Mouse (Mus musculus) forebrain, embryonic 10.5 days (tissue): ENCODE data around the gene Tapbp. TPM values are rescaled to one million over a fixed set of nuclear protein-coding genes. Genes with fewer than 3 reads are reported as not detected.
A peak's percentile ranks its signal among the peaks of the same experiment; 100 is the strongest.
"Not testable (repeated sequence)": the region's sequence is repeated elsewhere in the genome, so short reads cannot be mapped to it uniquely, and the experiment has no call there.

Source experiments
- DNase-seq: peaks from one replicate; pipeline ENCODE4 v3.0.0-alpha.2; 2017; ENCODE audit warnings: low spot score; ENCODE audit errors: extremely low spot score
- H3K27ac ChIP-seq: fragments of 300-500 bp; sonication (generic); 2 replicates; pipeline ENCODE4 v1.5.1; 2016; ENCODE audit warnings: mild to moderate bottlenecking
- H3K27me3 ChIP-seq: fragments of 300-500 bp; sonication (generic); 2 replicates; pipeline ENCODE4 v1.6.1; 2016; ENCODE audit warnings: mild to moderate bottlenecking; ENCODE audit not compliant: poor library complexity, severe bottlenecking
- H3K36me3 ChIP-seq: fragments of 300-500 bp; sonication (generic); replicated peaks from 2 replicates; pipeline ENCODE4 v1.6.1; 2016; ENCODE audit warnings: mild to moderate bottlenecking, moderate library complexity
- H3K4me1 ChIP-seq: fragments of 300-500 bp; sonication (generic); 2 replicates; pipeline ENCODE4 v1.6.1; 2016
- H3K4me3 ChIP-seq: fragments of 300-500 bp; sonication (generic); 2 replicates; pipeline ENCODE4 v1.5.1; 2016; ENCODE audit warnings: mild to moderate bottlenecking, moderate library complexity
- H3K9me3 ChIP-seq: fragments of 300-500 bp; sonication (generic); 2 replicates; pipeline ENCODE4 v1.6.1; 2016; ENCODE audit warnings: mild to moderate bottlenecking, moderate library complexity
- WGBS: fragments of 180-500 bp; shearing (Covaris S2); methylation state at CpG from one replicate; pipeline ENCODE4 v1.1.7; 2016; 5-methylcytosine and 5-hydroxymethylcytosine counted together
- polyA plus RNA-seq: library from polyadenylated mRNA; unstranded; fragments of >200 nt; fragmentation: Nextera tagmentation; extraction: Ambion mirVana; gene quantifications from 2 replicates; pipeline ENCODE4 v1.2.1, GENCODE M21; 2016

The Tapbp gene
- polyA plus RNA-seq, 1 experiment from 2014 or later, result 14.1 TPM

DNA sequence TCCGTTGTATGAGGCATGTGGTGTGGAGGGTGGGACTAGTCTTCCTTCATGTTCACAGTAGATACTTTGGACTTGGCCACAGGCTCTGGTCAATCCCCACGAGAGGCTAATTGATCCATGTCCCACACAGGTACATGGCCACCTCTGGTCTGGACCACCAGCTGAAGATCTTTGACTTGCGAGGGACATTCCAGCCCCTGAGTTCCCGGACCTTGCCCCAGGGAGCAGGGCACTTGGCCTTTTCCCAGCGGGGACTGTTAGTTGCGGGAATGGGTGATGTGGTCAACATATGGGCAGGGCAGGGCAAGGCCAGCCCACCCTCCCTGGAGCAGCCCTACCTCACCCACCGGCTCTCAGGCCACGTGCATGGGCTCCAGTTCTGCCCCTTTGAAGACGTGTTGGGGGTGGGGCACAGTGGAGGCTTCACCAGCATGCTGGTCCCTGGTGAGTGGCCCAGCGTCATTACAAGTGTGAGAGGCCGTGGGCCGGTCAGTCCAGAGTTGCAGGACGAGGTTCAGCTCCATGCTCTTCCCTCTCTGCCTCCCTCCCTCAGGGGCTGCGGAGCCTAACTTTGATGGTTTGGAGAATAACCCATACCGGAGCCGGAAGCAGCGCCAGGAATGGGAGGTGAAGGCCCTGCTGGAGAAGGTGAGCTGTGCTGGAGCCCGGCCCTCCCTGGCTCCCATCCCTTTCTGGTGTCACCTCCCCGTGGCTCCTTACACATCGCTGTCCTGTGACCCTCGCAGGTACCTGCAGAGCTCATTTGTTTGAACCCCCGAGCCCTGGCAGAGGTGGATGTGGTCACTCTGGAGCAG is 32.6 kb downstream of the Tapbp start:
- 91% methylated on average over 22 of the region's 22 CpGs for WGBS
- H3K36me3 ChIP-seq, result peaks cover 98% of the 10 kb centered on the region
- no peaks in the 10 kb centered on the region for H3K27me3 ChIP-seq
- no peaks in the 10 kb centered on the region for H3K9me3 ChIP-seq
- H3K4me1 ChIP-seq, result peaks cover 34% of the 10 kb centered on the region
- H3K4me3 ChIP-seq, result peak overlapping the region; percentile 10; the same call in 1 of the 2 replicates
- no peak overlapping the region for H3K27ac ChIP-seq
- DNase-seq, result no peak

DNA sequence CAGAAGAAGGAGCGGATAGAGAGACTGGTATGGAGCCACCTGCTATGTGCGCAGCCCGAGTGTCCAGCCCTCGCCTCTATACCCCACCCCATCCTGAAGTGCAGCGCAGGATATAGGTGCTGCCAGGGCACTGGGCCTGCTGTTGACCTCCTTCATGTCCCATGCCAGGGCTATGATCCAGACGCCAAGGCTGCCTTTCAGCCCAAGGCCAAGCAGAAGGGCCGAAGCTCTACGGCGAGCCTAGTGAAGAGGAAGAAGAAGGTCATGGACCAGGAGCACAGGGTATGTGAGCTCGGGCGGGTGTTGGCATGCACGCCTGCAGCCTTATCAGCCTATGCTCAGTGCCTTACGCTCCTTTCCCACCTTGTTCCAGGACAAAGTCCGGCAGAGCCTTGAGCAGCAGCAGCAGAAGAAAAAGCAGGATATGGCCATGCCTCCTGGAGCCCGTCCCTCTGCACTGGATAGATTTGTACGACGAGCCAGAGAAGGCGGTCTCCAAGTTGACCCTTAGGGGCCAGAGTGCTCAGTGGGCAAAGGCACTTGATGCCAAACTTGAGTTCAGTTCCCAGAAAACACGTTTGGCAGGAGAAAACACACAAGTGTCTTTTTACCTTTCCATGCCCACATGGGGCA is 33.3 kb downstream of the Tapbp start:
- DNase-seq, result no peak
- WGBS, result 91% methylated on average over 19 of the region's 19 CpGs
- H3K36me3 ChIP-seq, result peaks cover 98% of the 10 kb centered on the region
- no peak overlapping the region; the same call in 1 of the 2 replicates for H3K4me3 ChIP-seq
- no peaks in the 10 kb centered on the region for H3K9me3 ChIP-seq
- H3K4me1 ChIP-seq, result peaks cover 41% of the 10 kb centered on the region
- no peaks in the 10 kb centered on the region for H3K27me3 ChIP-seq
- H3K27ac ChIP-seq, result no peak overlapping the region

DNA sequence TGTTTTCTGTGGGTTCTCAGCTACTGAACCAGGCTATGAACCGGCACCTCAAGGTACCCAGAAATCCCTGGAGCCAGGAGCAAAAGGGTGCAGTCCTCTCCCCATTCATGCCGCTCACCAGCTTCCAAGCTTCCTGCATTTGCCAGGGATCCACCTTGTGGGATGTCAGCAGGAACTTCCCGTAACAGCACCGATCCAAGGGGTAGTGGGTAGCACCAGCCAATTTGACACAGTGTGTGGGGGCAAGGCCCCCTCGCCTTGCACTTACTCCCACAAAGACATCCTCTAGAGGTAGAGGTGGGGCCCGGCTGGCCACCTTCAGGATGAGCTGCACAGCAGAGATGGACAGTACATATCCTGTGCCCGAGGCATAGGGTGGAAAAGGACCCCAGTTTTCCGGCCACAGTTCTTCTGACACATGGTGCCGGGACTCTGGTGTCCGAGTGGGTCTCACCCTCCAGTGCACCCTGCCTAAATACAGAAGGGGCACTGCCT is 34.5 kb downstream of the Tapbp start:
- Histone ChIP-seq H3K27ac (peak overlapping the region; percentile 86), H3K36me3 (peaks cover 96% of the 10 kb centered on the region), H3K4me1 (peaks cover 49% of the 10 kb centered on the region), H3K4me3 (peak overlapping the region; percentile 56), H3K9me3 (no peaks in the 10 kb centered on the region), H3K27me3 (no peaks in the 10 kb centered on the region)
- WGBS, result 78% methylated on average over 10 of the region's 10 CpGs
- DNase-seq, result no peak

DNA sequence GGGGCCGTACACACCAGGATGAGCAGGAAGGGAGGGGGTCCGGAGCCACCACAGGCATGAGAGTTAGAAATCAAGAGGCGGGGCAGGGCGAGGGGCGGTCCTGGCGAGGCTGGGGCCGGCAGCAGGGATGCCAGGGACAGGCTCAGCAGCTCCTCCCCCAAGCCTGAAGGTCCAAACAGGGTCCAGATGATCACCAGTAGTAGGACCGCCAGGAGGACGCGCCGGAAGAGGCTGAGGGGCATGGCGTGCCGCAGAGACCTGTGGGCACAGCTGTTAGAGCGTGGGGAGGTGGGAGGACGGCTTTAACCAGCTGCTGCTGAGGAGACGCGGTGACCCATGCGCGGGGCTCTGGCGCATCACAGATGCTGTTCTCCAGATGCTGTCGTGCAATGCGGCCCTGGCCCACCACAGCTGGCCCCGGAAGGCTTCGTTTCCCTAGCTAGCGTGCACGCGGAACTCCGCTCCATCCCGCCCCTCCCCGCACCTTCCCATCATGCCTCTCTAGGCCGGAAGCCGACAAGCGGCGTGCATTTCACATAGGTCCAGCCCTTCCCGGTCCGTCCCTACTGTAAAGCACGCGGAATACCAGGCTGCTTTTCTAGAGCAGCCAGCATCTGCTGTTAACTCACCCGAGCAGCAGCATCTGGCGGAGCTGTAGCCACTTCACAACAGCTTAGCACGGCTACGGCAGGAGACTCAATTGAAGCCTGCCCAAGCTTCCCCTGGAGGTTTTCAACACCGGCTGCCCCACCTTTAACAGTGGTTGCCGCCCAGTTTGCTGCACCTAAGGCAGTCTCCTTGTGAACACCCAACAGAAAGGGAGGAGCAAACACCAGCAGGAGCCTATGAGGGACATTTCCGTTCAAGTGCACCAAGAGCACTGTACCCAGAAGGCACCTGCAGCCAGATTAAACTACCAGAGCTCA is 35.6 kb downstream of the Tapbp start, which contains the start of gene B3galt4:
Gene B3galt4, minus strand, starts transcription at position 468 of the 926 bp plus-strand sequence.
- H3K27me3 ChIP-seq, result no peaks in the 10 kb centered on the region
- peak within 1 kb of the TSS; percentile 56 for H3K4me3 ChIP-seq
- peaks cover 50% of the 10 kb centered on the region for H3K4me1 ChIP-seq
- peak; percentile 87 for DNase-seq
- H3K27ac ChIP-seq, result peak within 1 kb of the TSS; percentile 86
- H3K36me3 ChIP-seq, result peaks cover 85% of the 10 kb centered on the region
- H3K9me3 ChIP-seq, result no peaks in the 10 kb centered on the region
- under 1% methylated on average over 45 of the region's 45 CpGs for WGBS

DNA sequence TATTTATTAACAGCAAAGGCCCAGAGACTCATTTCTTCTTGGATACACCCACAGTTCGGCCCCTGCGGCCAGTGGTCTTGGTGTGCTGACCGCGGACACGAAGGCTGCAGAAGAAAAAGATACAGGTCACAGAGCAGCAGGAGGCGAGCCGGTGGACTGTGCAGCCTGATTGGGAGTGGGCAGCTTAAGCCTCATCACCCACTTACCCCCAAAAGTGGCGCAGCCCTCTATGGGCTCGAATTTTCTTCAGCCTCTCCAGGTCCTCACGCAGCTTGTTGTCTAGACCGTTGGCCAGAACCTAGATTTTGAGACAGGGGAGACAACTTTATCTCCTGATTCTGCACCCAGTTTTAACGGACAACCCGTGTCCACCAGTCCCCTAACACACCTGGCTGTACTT is 36.3 kb downstream of the Tapbp start:
- H3K36me3 ChIP-seq, result peaks cover 78% of the 10 kb centered on the region
- not testable (repeated sequence) for H3K27me3 ChIP-seq, DNase-seq, H3K27ac ChIP-seq, H3K9me3 ChIP-seq
- peaks cover 58% of the 10 kb centered on the region for H3K4me1 ChIP-seq
- H3K4me3 ChIP-seq, result peak overlapping the region; percentile 56
- 78% methylated on average over 13 of the region's 13 CpGs for WGBS

DNA sequence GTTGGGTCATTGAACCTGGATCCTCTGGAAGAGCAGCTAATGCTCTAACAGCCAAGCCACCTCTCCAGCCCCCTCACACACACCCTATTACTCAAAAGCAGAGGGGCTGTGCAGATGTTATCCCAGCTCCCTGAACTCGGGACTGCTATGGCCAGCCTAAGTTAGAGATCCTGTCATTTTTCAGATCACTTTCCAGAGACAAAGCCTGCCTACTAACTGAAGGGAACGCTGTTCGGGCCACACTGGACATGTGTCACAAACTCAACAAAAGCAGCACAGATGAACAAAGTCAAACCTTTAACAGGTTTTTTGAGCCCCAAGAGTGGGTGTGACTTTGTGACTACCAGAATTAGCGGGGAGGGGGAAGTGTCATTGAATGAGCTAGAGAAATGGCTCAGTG is 37.2 kb downstream of the Tapbp start:
- Histone ChIP-seq H3K27me3 (no peaks in the 10 kb centered on the region), H3K9me3 (no peaks in the 10 kb centered on the region), H3K4me3 (peak overlapping the region; percentile 71), H3K27ac (peak overlapping the region; percentile 32; the same call in 1 of the 2 replicates), H3K36me3 (peaks cover 72% of the 10 kb centered on the region), H3K4me1 (peaks cover 64% of the 10 kb centered on the region)
- WGBS, result 87% methylated on average over 4 of the region's 4 CpGs
- DNase-seq, result no peak

DNA sequence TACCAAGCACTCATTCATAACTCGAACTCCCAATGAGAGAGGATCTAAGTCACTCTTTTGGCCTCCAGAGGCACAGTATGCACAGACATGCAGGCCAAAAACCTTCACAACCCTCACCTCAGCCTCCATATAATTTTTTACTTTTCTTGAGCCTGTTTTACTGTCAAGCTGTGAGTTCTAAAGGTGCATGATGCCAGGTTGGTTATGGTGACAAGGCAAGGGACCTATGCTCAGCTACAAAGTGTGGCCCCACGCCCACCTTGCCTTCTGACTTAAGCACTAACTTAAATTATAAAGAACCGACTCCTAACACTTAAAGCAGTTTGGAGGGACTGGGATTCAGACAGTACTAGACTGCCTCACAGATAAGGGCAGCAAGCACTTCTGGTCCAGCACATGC is 37.6 kb downstream of the Tapbp start:
- WGBS, result 85% methylated on average over 3 of the region's 3 CpGs
- no peaks in the 10 kb centered on the region for H3K9me3 ChIP-seq
- H3K4me1 ChIP-seq, result peaks cover 65% of the 10 kb centered on the region
- DNase-seq, result no peak
- H3K36me3 ChIP-seq, result peaks cover 72% of the 10 kb centered on the region
- H3K27me3 ChIP-seq, result no peaks in the 10 kb centered on the region
- peak overlapping the region; percentile 71 for H3K4me3 ChIP-seq
- peak overlapping the region; percentile 32; the same call in 1 of the 2 replicates for H3K27ac ChIP-seq

DNA sequence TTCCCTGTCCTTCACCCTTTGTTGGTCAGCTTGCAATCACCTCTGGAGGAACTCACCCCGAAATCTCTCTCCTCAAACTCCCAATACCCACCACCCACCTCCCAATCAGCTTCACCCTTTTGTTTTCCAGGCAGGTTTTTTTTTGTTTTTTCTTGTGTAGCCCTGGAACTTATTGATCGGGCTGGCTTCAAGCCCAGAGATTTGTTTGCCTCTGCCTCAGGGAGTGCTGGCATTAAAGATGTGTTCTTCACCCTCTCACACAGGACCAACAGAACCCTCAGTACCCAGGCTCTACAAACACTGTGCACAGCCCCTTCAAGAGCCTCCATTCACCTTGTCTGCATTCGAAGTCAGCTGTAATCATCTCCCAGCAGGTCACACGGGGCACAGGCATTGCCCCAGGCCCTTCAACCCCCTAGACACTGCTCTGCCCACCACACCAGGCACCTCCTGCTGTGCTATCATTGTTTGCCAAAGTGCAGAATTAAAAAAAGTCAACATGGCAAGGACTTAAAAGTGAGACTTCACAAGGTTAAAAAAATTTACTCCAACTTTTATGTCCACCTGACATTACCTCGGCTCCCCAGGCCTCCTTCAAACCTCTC is 38.4 kb downstream of the Tapbp start:
- Histone ChIP-seq H3K36me3 (peaks cover 72% of the 10 kb centered on the region), H3K27me3 (no peaks in the 10 kb centered on the region), H3K9me3 (no peaks in the 10 kb centered on the region), H3K4me1 (peaks cover 65% of the 10 kb centered on the region), H3K4me3 (peak overlapping the region; percentile 71), H3K27ac (peak overlapping the region; percentile 95)
- 40% methylated on average over 5 of the region's 5 CpGs for WGBS
- DNase-seq, result no peak

DNA sequence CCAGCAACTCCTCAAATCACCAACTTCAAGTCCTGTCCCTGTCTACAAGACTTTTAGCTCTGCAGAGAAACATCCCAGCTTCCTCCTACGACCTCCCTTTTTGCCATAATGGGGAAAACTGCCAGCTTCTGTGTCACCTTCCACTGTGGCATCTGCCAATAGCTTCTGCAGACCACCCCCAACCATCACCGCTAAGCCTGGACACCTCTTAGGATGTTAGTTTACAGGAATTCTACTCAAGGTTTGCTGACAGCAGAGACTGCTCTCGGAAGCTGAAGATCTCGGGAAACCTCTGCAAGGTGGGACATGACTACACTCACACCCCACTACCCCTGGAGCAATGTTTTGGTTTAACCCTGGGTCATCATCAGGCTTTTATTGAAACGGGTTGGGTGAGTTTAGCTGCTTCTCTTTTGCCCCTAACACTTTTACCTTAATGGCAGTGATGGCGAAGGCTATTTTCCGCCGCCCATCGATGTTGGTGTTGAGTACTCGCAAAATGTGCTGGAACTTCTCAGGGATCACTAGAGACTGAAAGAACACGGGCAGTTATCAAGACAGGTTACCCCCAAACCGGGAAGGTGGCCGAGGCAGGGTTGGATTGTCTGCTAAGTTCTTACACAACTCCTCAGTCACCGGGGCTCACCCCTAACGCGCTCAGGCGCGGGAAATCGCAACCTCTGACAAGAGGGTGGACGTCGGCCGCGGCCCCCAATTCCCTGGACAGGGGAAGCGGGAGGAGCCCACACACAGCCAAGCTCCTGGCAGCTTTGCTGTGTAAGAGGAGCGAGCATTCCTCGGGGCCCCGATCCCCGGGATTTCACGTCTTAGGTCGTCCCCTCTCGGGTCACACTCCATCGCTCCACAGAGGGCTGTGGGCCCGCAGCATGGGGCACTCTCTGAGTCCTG is 39.2 kb downstream of the Tapbp start:
- Histone ChIP-seq H3K27ac (peak overlapping the region; percentile 95), H3K36me3 (peaks cover 72% of the 10 kb centered on the region), H3K9me3 (no peaks in the 10 kb centered on the region), H3K27me3 (no peaks in the 10 kb centered on the region), H3K4me1 (peaks cover 65% of the 10 kb centered on the region), H3K4me3 (peak overlapping the region; percentile 71)
- no peak for DNase-seq
- under 1% methylated on average over 33 of the region's 33 CpGs for WGBS

DNA sequence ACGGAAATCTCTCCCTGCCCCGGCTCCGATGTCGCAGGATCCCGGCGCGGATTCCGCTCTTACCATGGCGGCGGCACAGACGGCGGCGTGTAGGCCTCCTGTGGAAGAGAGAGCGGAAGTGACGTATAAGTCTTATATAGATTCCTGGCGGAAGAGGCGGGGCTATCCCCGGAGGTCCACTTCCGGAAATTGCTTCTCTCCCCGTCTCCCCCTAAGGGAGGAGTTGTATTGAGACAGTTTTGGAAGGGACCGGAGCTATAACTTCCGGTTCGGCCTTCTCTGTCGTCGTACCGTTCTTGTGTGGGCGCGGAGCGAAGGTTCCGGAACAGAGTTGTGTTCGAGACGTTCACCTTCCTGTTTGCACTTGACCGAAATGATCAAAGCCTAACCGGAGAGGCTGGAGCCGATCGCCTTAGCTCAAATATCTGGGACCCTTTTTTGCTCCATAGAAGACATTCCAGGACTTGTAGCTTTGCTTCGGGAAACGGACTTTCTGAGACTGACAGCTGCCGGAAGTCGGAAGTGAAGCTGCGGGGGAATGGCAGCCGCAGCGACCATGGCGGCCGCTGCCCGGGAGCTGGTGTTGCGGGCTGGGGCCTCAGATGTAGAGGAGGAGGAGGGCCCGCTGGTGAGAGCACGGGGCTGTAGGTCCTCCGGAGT is 40.0 kb downstream of the Tapbp start, which contains the start of the genes Vps52 and Rps18:
Gene Vps52, plus strand, starts transcription at position 258 of the 660 bp plus-strand sequence.
Gene Rps18, minus strand, starts transcription at position 447 of the 660 bp plus-strand sequence.
- peak; percentile 94 for DNase-seq
- peak within 1 kb of the TSS; percentile 95 for H3K27ac ChIP-seq
- peaks cover 72% of the 10 kb centered on the region for H3K36me3 ChIP-seq
- H3K9me3 ChIP-seq, result no peaks in the 10 kb centered on the region
- WGBS, result under 1% methylated on average over 50 of the region's 50 CpGs
- H3K4me3 ChIP-seq, result peak within 1 kb of the TSS; percentile 71
- peaks cover 57% of the 10 kb centered on the region for H3K4me1 ChIP-seq
- no peaks in the 10 kb centered on the region for H3K27me3 ChIP-seq

DNA sequence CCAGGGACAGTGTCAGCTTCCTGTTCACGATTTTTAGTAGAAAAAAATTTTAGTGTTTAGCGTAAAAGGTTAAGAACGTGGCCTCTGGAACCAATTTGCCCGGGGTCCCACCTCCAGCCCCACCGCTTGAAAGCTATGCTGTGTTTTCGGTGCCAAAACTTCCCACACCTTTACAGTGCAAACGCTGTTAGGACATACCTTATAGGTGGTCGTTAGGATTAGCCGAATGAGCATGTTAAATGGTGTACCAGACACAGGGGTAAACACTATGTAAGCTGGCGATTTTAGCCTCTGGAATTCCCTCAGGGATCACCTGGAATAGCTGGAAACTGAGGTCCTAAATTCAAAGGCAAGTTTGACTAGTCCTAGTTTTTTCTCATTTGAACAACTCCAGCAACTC is 40.6 kb downstream of the Tapbp start:
- Histone ChIP-seq H3K9me3 (no peaks in the 10 kb centered on the region), H3K27ac (peak overlapping the region; percentile 95), H3K4me1 (peaks cover 51% of the 10 kb centered on the region), H3K27me3 (no peaks in the 10 kb centered on the region), H3K4me3 (peak overlapping the region; percentile 71), H3K36me3 (peaks cover 72% of the 10 kb centered on the region)
- 8% methylated on average over 10 of the region's 10 CpGs for WGBS
- no peak for DNase-seq
